18 mouse cellular contexts compared by ENCODE assay signal in the genomic region with DNA sequence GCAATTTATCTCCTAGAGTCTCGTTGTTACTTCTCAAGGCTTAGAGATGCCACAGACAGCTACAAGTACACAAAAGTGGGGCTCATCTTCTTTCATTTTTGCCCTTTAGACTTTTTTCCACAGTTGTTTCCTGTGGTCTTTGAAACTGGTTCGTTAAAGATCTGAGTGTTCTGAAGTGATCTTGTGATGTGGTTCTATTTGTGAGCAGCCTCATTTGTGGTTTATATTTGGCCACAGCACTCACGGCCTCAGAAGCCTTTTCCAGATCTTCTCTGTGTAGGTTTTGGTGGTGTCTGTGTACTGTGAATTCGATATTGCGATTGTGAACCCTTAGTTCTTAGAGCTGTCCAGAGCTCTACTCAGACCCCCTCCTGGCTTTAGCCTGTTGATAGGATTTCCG.
DNase-seq lines count a peak whose midpoint lies in the region; ATAC-seq and TF ChIP-seq lines count a peak whose summit lies in the region.
"Had no signal": no experiment of that assay in that cellular context is flagged by ENCODE, and none has a peak within 500 bp of the region (broad histone marks: within the 10 kb centered on the region; RNA-seq: fewer than 3 reads in every experiment).

No protein-coding gene starts in this region.

- no peak for DNase-seq in heart, adult 2 months
- no peak for DNase-seq in heart, adult 18-20 months
- DNase-seq in neural tube, embryonic 10.5 days (ENCODE audit: extremely low spot score, low spot score) = no peak
- DNase-seq in Muller cell, postnatal 12 days (ENCODE audit: inconsistent ontology term) = peak; percentile 36
- peak; percentile 59 for DNase-seq in naive thymus-derived CD4-positive, alpha-beta T cell, adult 2 months (ENCODE audit: low read depth)
- DNase-seq in lung, adult 18-20 months = no peak
- DNase-seq: adrenal gland, postnatal 25 days; cerebellum, adult 11-12 months; cerebellum, postnatal 36 days; gastrocnemius, postnatal 36 days; thymus, postnatal 4 days had no signal

- H3K4me3 ChIP-seq in heart, adult 2 months = no peak overlapping the region
- H3K4me3 ChIP-seq in neural tube, embryonic 15.5 days (replicated peaks) = no peak overlapping the region
- H3K4me3 ChIP-seq: embryonic facial prominence, embryonic 10.5 days; intestine, embryonic 15.5 days; midbrain, embryonic 15.5 days; myocyte had no signal

- 62% methylated on average over 6 of the region's 6 CpGs for WGBS in heart, adult 2 months
- 87% methylated on average over 6 of the region's 6 CpGs for WGBS in neural tube, embryonic 15.5 days

- no peak for TF ChIP-seq POLR2A in heart, adult 2 months (IDR thresholded peaks at IDR 0.05; ENCODE audit: insufficient read depth, low read depth, low read length)

- ATAC-seq in neural tube, embryonic 15.5 days (ENCODE audit: low FRiP score) = no peak
- ATAC-seq in megakaryocyte, adult 5-6 weeks (ENCODE audit: poor library complexity, severe bottlenecking) = no peak
- ATAC-seq: intestine, embryonic 15.5 days; midbrain, embryonic 15.5 days had no signal

- no peaks in the 10 kb centered on the region for H3K79me2 ChIP-seq in heart, adult 2 months (replicated peaks; ENCODE audit: control insufficient read depth, insufficient read depth, low read length)

- H3K36me3 ChIP-seq in heart, adult 2 months (ENCODE audit: control insufficient read depth, insufficient read depth, low read length) = peaks cover 13% of the 10 kb centered on the region
- peaks cover 26% of the 10 kb centered on the region for H3K36me3 ChIP-seq in neural tube, embryonic 15.5 days

- no peak overlapping the region for H3K4me2 ChIP-seq in neural tube, embryonic 15.5 days
- H3K4me2 ChIP-seq: intestine, embryonic 15.5 days; midbrain, embryonic 15.5 days had no signal

- no peak overlapping the region for H3K9ac ChIP-seq in heart, adult 2 months (ENCODE audit: low read depth, low read length)
- no peak overlapping the region for H3K9ac ChIP-seq in neural tube, embryonic 15.5 days (replicated peaks)
- H3K9ac ChIP-seq: intestine, embryonic 15.5 days; liver, embryonic 14.5 days; midbrain, embryonic 15.5 days had no signal

- H3K27me3 ChIP-seq in heart, adult 2 months (ENCODE audit: control insufficient read depth, insufficient read depth, low read length) = no peaks in the 10 kb centered on the region
- H3K27me3 ChIP-seq in neural tube, embryonic 15.5 days (replicated peaks) = no peaks in the 10 kb centered on the region
- H3K27me3 ChIP-seq: intestine, embryonic 15.5 days; midbrain, embryonic 15.5 days had no signal

- H3K9me3 ChIP-seq in neural tube, embryonic 15.5 days (replicated peaks) = no peaks in the 10 kb centered on the region
- H3K9me3 ChIP-seq: embryonic facial prominence, embryonic 10.5 days; intestine, embryonic 15.5 days; midbrain, embryonic 15.5 days had no signal

- intact Hi-C loops in heart, adult 2 months (cut with DNase I) = no loop called here

- H3K27ac ChIP-seq in heart, adult 2 months = peak overlapping the region; percentile 51
- H3K27ac ChIP-seq in neural tube, embryonic 15.5 days (replicated peaks) = peak overlapping the region; percentile 1; the same call in 1 of the 2 replicates
- H3K27ac ChIP-seq: embryonic facial prominence, embryonic 10.5 days; intestine, embryonic 15.5 days; liver, embryonic 14.5 days had no signal

- peaks cover 1% of the 10 kb centered on the region; the same call in 1 of the 2 replicates for H3K4me1 ChIP-seq in heart, adult 2 months (ENCODE audit: control insufficient read depth, insufficient read depth, low read length)
- peaks cover 27% of the 10 kb centered on the region for H3K4me1 ChIP-seq in neural tube, embryonic 15.5 days

- TF ChIP-seq EP300 in heart, adult 2 months (IDR thresholded peaks at IDR 0.05; ENCODE audit: insufficient read depth, low read depth, low read length) = no peak

- TF ChIP-seq CTCF in heart, adult 2 months (IDR thresholded peaks at IDR 0.05) = no peak

Comparison
In these comparisons a context has a peak if more than half of its experiments do, and no peak if none do; other contexts are left out.
1. DNase-seq: peak in Muller cell, postnatal 12 days (single experiment) and naive thymus-derived CD4-positive, alpha-beta T cell, adult 2 months (single experiment); none in heart, adult 2 months (0 of 2), heart, adult 18-20 months (0 of 2), neural tube, embryonic 10.5 days (single experiment) and lung, adult 18-20 months (0 of 2).